Mouse (Mus musculus) ES-Bruce4 (cell line): ENCODE measurements around the gene Sgms1.

Experiments
- EP300 ChIP-seq: IDR thresholded peaks from 2 replicates; pipeline ENCODE4 v1.6.1; 2011; ENCODE audit warnings: low read depth, low read length; ENCODE audit not compliant: insufficient read depth
- POLR2A ChIP-seq: IDR thresholded peaks from one replicate; pipeline ENCODE4 v1.8.1; 2011; ENCODE audit warnings: low read length; ENCODE audit not compliant: insufficient read depth

- TF ChIP-seq POLR2A (no peak), EP300 (no peak)
These were observed 110.1 kb downstream of the Sgms1 start for GRCm38 (mm10) chr19:32279400-32279799.
